Mouse (Mus musculus): ENCODE data around the gene Epha6.

GRCm38 (mm10) chr16:60604613-60605012 is 718 bp downstream of the Epha6 start:
- TF ChIP-seq POLR2A (IDR thresholded peaks at IDR 0.05; ENCODE audit: borderline replicate concordance, extremely low read depth, low read depth, low read length) (no peak), CTCF (IDR thresholded peaks at IDR 0.05; ENCODE audit: insufficient read depth, low read length) (no peak)

Data from lung, adult 2 months (tissue).